Mouse (Mus musculus): Measurements from ENCODE around the gene Wipi2. TPM values are rescaled to one million over a fixed set of nuclear protein-coding genes. Genes with fewer than 3 reads are reported as not detected.

Wipi2 gene
- polyA plus RNA-seq, 1 experiment from 2014 or later = 41.8 TPM

DNA sequence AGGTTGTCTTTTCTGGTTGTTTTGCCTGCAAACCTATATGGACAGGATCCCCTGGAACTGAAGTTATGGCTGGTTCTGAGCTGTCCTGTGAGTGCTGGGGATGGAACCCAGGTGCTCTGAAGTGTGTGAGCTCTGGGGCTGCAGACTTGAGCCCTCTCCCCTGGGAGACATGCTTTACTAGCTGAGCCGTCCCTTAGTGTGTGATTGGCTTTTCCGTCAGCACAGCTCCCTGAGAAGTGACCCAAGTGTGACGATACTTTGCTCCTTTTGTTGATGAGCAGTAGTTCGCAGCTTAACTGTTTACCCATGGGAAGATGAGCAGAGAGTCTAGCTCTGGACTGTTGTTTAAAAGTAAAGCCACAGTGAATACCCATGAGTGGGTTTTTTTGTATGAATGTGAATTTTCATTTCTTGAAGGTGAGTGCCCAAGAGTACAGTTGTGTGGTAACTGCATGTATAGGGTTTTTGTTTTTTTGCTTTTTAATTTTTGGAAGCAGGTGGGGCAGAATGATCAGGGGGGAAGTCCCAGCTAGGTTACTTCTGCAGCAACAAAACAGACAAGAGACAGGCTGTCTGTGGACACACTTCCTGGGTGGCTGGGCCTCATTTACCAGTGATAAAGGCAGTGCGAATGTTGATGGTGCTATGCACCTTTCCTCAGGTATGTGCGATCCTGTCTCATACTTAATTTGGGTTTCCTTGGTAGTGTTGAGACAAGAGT, 14.0 kb downstream of the Wipi2 start:
- Histone ChIP-seq H3K36me3 (ENCODE audit: insufficient read depth, low read length) (peaks cover 28% of the 10 kb centered on the region), H3K9me3 (replicated peaks; ENCODE audit: low read length) (no peaks in the 10 kb centered on the region), H3K9ac (ENCODE audit: low read depth, low read length) (no peak overlapping the region), H3K4me3 (replicated peaks; ENCODE audit: low read depth, low read length) (no peak overlapping the region), H3K27me3 (ENCODE audit: insufficient read depth, low read length) (no peaks in the 10 kb centered on the region), H3K4me2 (ENCODE audit: low read length) (no peak overlapping the region), H3K4me1 (replicated peaks; ENCODE audit: insufficient read depth, low read length) (no peaks in the 10 kb centered on the region), H3K27ac (no peak overlapping the region; the same call in 1 of the 2 replicates)
- DNase-seq (ENCODE audit: low spot score) (no peak), ATAC-seq (replicated peaks; ENCODE audit: low FRiP score, low read depth) (no peak)
- 76% methylated on average over 6 of the region's 6 CpGs for WGBS
- TF ChIP-seq CTCF (IDR thresholded peaks at IDR 0.05; ENCODE audit: low read depth) = no peak

DNA sequence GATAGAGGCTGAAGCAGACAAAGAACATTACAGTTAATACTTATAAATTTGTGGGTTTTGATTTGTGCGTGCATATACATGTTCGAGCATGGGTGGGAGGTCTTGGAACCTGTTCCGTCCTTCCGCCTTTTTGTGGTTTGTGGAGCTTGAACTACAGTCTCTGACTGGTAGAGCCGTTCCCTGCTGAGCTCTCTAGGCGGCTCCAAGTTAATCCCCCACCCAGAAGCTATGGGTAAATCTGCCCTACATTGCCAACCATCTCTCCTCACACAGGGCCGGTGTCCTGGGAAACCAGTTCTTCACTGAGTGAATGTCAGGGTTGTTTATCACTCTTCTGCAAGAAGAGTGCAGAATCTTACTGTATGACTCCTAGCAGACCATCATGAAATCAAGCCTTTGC, 20.7 kb downstream of the Wipi2 start:
- Histone ChIP-seq H3K36me3 (ENCODE audit: insufficient read depth, low read length) (peaks cover 19% of the 10 kb centered on the region; the same call in 1 of the 2 replicates), H3K9ac (ENCODE audit: low read depth, low read length) (no peak overlapping the region), H3K4me1 (replicated peaks; ENCODE audit: insufficient read depth, low read length) (peaks cover 6% of the 10 kb centered on the region; the same call in 1 of the 2 replicates), H3K9me3 (replicated peaks; ENCODE audit: low read length) (no peaks in the 10 kb centered on the region), H3K27me3 (ENCODE audit: insufficient read depth, low read length) (no peaks in the 10 kb centered on the region), H3K27ac (no peak overlapping the region), H3K4me2 (ENCODE audit: low read length) (no peak overlapping the region), H3K4me3 (replicated peaks; ENCODE audit: low read depth, low read length) (no peak overlapping the region)
- no peak for TF ChIP-seq CTCF (IDR thresholded peaks at IDR 0.05; ENCODE audit: low read depth)
- ATAC-seq (replicated peaks; ENCODE audit: low FRiP score, low read depth) = no peak
- DNase-seq (ENCODE audit: low spot score) = no peak
- WGBS = 89% methylated on average over 7 of the region's 7 CpGs

DNA sequence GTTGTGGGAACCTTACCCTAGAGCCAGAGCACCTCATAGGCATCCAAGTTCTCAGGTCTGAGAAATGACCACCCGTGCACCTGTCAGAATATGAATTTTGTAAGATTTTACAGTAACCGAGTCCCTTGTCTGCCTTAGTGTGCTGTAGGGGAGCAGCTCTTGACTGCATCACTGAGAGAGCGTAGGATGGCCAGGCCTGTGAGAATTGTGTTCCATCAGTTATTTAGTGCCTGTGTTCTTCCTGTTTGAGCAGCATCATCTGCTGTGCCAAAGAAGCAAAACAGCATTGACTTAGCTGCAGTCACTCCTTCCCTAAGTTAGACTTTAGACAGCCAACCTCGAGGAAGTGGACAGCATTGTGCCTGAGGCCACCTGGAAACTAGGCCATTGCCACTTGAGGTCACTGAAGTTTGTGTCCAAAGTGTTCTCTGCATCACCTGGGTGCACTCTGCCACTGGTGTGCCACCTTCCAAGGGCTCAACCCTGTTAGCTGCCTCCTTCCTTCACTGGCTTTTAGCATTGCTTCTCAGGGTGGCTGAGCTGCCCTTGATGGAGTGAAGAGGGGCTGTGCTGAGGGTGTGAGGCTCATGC, 22.1 kb downstream of the Wipi2 start:
- Histone ChIP-seq H3K4me3 (replicated peaks; ENCODE audit: low read depth, low read length) (no peak overlapping the region), H3K9me3 (replicated peaks; ENCODE audit: low read length) (no peaks in the 10 kb centered on the region), H3K36me3 (ENCODE audit: insufficient read depth, low read length) (peaks cover 19% of the 10 kb centered on the region; the same call in 1 of the 2 replicates), H3K27me3 (ENCODE audit: insufficient read depth, low read length) (no peaks in the 10 kb centered on the region), H3K27ac (no peak overlapping the region), H3K4me2 (ENCODE audit: low read length) (no peak overlapping the region), H3K9ac (ENCODE audit: low read depth, low read length) (no peak overlapping the region), H3K4me1 (replicated peaks; ENCODE audit: insufficient read depth, low read length) (peaks cover 6% of the 10 kb centered on the region; the same call in 1 of the 2 replicates)
- no peak for ATAC-seq (replicated peaks; ENCODE audit: low FRiP score, low read depth)
- WGBS = 78% methylated on average over 4 of the region's 4 CpGs
- DNase-seq (ENCODE audit: low spot score) = no peak
- TF ChIP-seq CTCF (IDR thresholded peaks at IDR 0.05; ENCODE audit: low read depth) = no peak

DNA sequence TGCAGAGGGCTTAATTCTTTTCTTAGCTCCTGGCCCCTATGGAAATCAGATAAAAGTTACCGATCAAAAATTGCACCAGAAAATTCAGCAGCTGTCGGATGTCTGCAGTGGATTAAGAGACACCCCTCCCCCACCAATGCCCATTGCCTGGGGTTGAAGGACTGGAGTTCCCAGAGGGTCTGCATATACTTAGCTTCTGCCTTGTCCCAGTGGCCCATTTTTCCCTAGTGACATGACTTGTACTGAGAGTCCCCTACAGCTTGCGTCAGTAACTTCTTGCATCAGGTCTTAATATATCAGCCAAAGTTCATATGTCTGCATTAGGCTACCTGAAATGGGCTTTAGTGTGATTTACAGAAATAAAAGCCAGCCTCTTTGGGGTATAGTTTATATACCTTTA, 22.9 kb downstream of the Wipi2 start:
- 77% methylated on average over 3 of the region's 3 CpGs for WGBS
- Histone ChIP-seq H3K9ac (ENCODE audit: low read depth, low read length) (no peak overlapping the region), H3K4me1 (replicated peaks; ENCODE audit: insufficient read depth, low read length) (peaks cover 6% of the 10 kb centered on the region; the same call in 1 of the 2 replicates), H3K27ac (no peak overlapping the region), H3K27me3 (ENCODE audit: insufficient read depth, low read length) (no peaks in the 10 kb centered on the region), H3K36me3 (ENCODE audit: insufficient read depth, low read length) (peaks cover 21% of the 10 kb centered on the region; the same call in 1 of the 2 replicates), H3K4me3 (replicated peaks; ENCODE audit: low read depth, low read length) (no peak overlapping the region), H3K4me2 (ENCODE audit: low read length) (no peak overlapping the region), H3K9me3 (replicated peaks; ENCODE audit: low read length) (no peaks in the 10 kb centered on the region)
- DNase-seq (ENCODE audit: low spot score) (no peak), ATAC-seq (replicated peaks; ENCODE audit: low FRiP score, low read depth) (no peak)
- TF ChIP-seq CTCF (IDR thresholded peaks at IDR 0.05; ENCODE audit: low read depth) = no peak

DNA sequence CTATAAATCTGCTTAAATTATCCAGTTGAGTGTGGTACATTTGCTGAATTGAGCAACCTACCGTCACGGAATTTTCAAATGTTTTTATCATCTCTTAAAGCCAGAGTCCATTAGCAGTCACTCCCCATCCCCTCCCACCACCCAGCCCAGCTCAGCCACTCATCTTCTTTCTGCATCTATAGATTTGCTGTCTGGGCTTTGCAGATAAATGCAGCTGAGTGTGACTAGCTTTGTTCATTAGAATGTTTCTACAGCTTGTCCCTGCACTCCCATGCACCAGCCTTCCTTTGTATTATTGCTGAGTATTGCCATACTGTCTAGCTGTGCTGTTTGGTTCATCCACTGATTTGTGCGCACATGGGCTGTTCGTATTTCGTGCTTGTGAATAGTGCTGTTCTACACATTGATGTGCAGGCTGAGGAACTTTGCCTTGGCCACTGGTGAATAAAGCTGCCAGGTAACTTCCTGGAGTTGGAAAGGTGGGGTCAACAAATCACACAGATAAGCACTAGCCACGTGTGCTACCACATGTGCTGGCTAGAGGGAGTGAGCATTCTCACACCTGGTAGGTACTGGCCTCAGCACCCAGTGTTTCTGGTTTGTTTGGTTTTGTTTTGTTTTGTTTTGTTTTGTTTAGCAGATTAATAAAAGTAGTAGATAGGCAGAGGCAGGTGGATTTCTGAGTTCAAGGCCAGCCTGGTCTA, 23.4 kb downstream of the Wipi2 start:
- Histone ChIP-seq H3K4me3 (replicated peaks; ENCODE audit: low read depth, low read length) (no peak overlapping the region), H3K4me1 (replicated peaks; ENCODE audit: insufficient read depth, low read length) (peaks cover 6% of the 10 kb centered on the region; the same call in 1 of the 2 replicates), H3K27ac (no peak overlapping the region), H3K9me3 (replicated peaks; ENCODE audit: low read length) (no peaks in the 10 kb centered on the region), H3K27me3 (ENCODE audit: insufficient read depth, low read length) (no peaks in the 10 kb centered on the region), H3K36me3 (ENCODE audit: insufficient read depth, low read length) (peaks cover 22% of the 10 kb centered on the region; the same call in 1 of the 2 replicates), H3K9ac (ENCODE audit: low read depth, low read length) (no peak overlapping the region), H3K4me2 (ENCODE audit: low read length) (no peak overlapping the region)
- no peak for TF ChIP-seq CTCF (IDR thresholded peaks at IDR 0.05; ENCODE audit: low read depth)
- ATAC-seq (replicated peaks; ENCODE audit: low FRiP score, low read depth) (no peak), DNase-seq (ENCODE audit: low spot score) (no peak)
- 68% methylated on average over 6 of the region's 6 CpGs for WGBS

DNA sequence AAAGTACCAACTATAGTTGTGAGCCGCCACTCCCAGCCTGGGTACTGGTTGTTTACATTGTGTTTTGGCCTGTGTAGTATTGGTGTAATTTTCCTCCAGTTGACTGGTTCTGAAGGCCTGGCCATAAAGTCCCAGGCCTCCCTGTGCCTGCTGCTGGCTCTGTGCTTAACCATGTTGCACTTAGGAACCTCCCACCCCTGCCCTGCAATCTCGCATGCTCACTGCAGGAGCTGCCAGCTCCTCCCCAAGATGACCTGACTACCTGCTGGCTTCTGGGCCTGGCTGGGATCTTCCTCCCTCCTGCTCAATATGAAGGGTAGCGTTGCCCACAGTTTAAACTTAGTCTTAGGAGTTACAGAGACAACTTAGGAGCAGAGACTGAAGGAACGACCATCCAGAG, 24.8 kb downstream of the Wipi2 start:
- 60% methylated on average over 4 of the region's 4 CpGs for WGBS
- Histone ChIP-seq H3K9ac (ENCODE audit: low read depth, low read length) (no peak overlapping the region), H3K36me3 (ENCODE audit: insufficient read depth, low read length) (peaks cover 24% of the 10 kb centered on the region), H3K27me3 (ENCODE audit: insufficient read depth, low read length) (no peaks in the 10 kb centered on the region), H3K4me3 (replicated peaks; ENCODE audit: low read depth, low read length) (no peak overlapping the region), H3K27ac (no peak overlapping the region), H3K4me1 (replicated peaks; ENCODE audit: insufficient read depth, low read length) (peaks cover 6% of the 10 kb centered on the region; the same call in 1 of the 2 replicates), H3K9me3 (replicated peaks; ENCODE audit: low read length) (no peaks in the 10 kb centered on the region), H3K4me2 (ENCODE audit: low read length) (no peak overlapping the region)
- ATAC-seq (replicated peaks; ENCODE audit: low FRiP score, low read depth) (no peak; the same call in 1 of the 2 replicates), DNase-seq (ENCODE audit: low spot score) (no peak)
- TF ChIP-seq CTCF (IDR thresholded peaks at IDR 0.05; ENCODE audit: low read depth) = no peak

Data from kidney, postnatal 0 days (tissue).